Mouse (Mus musculus) small intestine, adult 2 months (tissue): ENCODE results near the gene Gm20388.

ENCODE experiments used
- CTCF ChIP-seq: fragments of 200-500 bp; IDR thresholded peaks from 2 replicates; pipeline ENCODE4 v1.5.1; 2012; ENCODE audit warnings: low read depth, mild to moderate bottlenecking, control low read depth, inconsistent platforms, low read length, moderate library complexity, mixed read lengths; ENCODE audit not compliant: insufficient replicate concordance, insufficient read length; ENCODE audit errors: extremely low read depth
- POLR2A ChIP-seq: fragments of 200-500 bp; IDR thresholded peaks from 2 replicates; pipeline ENCODE4 v1.6.1; 2012; ENCODE audit warnings: low read depth, mild to moderate bottlenecking, control low read depth, inconsistent platforms, low read length, moderate library complexity

- no peak for TF ChIP-seq POLR2A
- TF ChIP-seq CTCF, result no peak
These were observed 1474.9 kb downstream of the Gm20388 start for GRCm38 (mm10) chr8:121385540-121385939.
